Mouse (Mus musculus) regulatory T cell (primary cell): ENCODE data around the gene Gm17617.

Experiments
- in situ Hi-C: fragments of 300-600 bp; cut with MboI, MseI; formaldehyde crosslinking; loops from one replicate; pipeline ENCODE4 v1.15.1; 2025; ENCODE audit warnings: high pct_unique_total_duplicates

Gm17617 gene

DNA sequence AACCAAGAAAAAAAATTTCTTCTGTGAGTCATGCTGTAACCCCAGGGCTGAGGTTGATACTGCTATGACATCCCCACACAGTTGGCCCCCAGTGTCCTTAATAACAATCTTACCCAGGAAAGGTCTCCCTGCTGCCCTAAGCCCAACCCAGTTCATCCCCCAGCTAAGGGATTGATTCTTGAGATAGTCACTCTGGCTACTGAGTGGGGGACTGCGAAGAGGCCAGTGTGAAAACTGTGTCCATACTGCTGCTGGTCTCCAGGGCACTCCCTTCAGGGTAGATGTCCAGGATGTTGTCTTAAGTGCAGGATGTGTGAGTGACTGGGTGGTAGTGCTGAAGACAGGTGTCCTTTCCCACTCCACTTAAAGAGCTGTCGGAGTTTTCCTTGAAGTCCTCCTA is at the start of gene Gm17617:
Gm17617 (minus strand) TSS at position 101 of the 400 bp plus-strand sequence.
- in situ Hi-C loops, result no loop called here

DNA sequence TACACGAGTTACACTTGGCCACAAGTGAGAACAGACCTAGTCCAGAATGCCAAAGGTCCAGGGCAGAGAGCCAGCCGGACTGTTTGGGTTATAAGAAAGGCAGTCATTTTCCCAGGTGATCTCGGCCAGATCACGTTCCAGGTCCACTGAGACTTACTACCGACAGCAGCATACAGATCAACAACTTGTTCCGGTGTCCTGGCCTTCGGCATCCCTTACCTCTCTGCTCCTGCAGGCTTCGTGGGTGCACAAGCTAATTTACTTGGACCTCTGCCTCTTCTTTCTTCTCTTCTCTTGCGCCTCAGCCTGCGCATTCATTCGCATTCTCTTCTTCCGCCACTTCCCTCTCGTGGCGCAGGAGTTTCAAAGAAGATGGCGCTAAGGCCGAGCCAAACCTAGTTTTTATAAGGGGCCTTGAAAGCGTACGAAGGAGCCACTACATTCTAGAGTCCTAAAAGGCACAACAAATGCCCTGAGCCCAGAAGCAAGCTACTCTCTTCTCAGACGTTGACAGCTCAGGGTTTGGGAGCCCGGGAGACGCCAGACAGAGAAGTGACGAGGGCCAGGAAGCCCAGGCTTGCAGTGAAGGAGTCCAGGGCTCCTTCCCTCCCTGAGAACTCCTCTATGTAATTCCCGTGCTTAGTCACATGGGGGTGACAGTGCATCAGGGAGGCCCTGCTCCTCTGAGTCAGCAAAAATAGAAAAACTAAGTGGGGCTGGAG is 49.0 kb upstream of the Gm17617 start:
- in situ Hi-C loops, result no loop called here

DNA sequence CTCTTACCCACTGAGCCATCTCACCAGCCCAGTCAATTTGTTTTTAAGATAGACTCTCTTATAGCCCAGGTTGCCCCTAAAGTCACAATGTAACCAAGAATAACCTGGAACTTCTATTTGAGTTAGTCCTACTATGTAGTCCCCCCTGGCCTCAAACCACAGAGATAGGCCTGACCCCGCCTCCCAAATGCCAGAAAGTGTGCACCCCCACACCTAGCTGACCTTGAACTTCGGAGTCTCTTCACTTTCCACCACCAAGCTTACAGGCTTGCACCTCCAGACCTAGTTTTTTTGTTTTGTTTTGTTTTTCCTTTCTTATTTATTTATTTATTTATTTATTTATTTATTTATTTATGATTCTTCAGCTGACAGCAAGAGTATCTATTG is 48.4 kb upstream of the Gm17617 start:
- in situ Hi-C loops, result no loop called here

- in situ Hi-C loops, result loop anchor here (5.0 kb wide), 1 partner anchor 42 kb away; no protein-coding TSS in a partner anchor
Measured at GRCm38 (mm10) chr13:55179591-55179990, 46.2 kb upstream of the Gm17617 start.

- in situ Hi-C loops, result loop anchor here (5.0 kb wide), 1 partner anchor 41 kb away; no protein-coding TSS in a partner anchor
Measured at GRCm38 (mm10) chr13:55178556-55178955, 45.2 kb upstream of the Gm17617 start.

- in situ Hi-C loops, result loop anchor here (5.0 kb wide), 1 partner anchor 41 kb away; no protein-coding TSS in a partner anchor
Measured at GRCm38 (mm10) chr13:55177903-55178496, 44.7 kb upstream of the Gm17617 start.

DNA sequence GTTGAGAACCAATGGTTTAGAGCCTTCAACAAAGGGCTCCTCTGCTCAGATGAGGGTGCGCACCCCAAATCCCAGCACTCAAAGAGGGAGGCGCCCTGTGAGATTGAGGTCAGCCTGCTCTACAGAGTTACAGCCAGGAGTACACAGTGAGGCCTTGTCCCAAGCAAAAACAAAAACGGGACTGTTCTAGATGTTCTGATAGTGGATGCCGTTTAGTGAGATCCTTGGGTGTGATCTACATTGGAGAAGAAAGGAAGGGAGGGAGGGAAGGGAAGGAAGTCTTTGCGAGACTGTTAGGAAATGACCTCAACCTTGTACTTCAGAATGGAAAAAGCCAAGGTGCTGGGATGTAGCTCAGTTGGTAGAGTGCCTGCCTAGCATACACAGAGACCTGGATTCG is 42.9 kb upstream of the Gm17617 start:
- in situ Hi-C loops, result loop anchor here (5.0 kb wide), 1 partner anchor 39 kb away; no protein-coding TSS in a partner anchor

GRCm38 (mm10) chr13:55174347-55174746 is 41.0 kb upstream of the Gm17617 start:
- in situ Hi-C loops, result loop anchor here (5.0 kb wide), 1 partner anchor 377 kb away; no protein-coding TSS in a partner anchor

- in situ Hi-C loops, result loop anchor here (5.0 kb wide), 1 partner anchor 375 kb away; no protein-coding TSS in a partner anchor
Measured at GRCm38 (mm10) chr13:55172336-55172770, 39.0 kb upstream of the Gm17617 start.

DNA sequence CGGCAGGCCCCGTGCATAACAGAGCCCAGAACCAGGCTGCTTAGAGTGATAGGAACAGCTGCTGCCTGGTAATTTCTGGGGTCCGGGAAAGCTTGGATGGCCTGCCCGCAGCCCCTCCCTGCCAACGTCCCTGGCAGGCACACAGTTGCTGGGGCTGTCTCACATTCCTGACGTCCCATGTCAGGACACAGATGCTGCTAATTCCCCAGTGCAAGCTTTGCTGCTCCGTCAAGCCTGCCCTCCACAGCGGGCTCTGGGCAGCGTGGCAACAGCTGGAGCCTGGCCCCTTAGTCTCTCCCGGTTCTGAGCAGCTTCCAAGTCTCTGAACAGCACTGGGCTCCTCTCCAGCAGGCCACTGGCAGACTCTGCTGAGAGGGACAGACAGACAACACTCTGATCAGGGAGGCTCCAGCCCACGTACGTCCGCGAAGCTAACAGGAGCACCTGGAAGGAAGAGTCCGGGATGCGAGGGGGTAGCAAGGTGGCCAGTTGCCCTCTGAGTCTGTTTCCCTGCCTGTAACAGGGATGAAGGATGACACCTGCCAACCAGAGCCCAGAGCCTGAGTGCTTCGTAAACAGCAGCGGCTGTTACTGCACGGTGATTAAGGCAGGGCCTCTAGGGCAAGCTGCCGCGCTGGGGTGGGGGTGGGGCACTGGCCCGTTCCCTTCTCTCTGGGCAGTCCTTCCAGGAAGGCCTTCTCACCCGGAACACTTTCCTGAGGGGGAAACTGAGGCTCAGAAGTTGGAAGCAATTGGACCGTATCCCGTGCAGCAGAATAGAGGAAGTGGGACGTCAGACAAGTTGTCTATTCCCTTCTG is 38.4 kb upstream of the Gm17617 start:
- in situ Hi-C loops, result loop anchor here (5.0 kb wide), 1 partner anchor 374 kb away; no protein-coding TSS in a partner anchor

DNA sequence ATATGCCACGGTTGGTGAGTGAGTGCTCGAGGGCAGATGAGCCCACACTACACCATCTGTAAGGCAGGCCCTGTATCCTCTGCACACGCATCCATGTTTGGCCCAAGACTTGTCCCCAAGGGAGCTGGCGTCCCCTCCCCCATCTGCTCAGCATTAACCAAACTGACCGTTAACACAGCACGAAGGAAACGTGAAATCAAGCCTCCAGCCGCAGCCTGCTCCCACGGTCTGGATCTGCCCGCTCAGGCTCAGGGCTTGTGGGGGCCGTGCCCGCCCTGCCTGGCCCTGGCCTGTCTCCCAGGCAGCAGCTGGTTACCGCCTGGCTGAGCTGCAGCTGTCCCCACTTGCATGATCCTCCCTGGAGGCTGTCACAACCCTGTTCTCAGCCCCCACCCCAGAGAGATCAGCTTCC is 35.6 kb upstream of the Gm17617 start:
- in situ Hi-C loops, result no loop called here

DNA sequence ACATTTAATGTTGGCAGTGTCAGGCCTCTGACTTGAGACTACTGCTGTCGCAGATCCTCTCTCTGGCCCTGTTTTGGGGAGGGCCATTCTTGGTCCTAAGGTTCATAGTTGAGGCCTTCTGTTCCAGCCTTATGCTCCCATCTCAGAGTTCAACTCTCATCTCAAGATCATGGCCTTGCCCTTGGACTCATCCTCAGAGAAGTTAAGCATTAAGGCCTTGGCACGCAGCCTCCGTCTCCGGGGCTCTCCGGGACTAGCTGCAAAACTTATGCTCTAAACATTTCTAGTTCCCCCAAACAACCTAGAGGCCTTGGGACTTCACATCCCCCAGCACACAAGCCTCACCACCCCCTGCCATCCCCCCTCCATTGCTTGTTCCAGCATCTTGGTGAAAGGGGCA is 34.9 kb upstream of the Gm17617 start:
- in situ Hi-C loops, result no loop called here

- in situ Hi-C loops, result no loop called here
Measured at GRCm38 (mm10) chr13:55167798-55168197, 34.5 kb upstream of the Gm17617 start.

GRCm38 (mm10) chr13:55166806-55167725 is 33.7 kb upstream of the Gm17617 start:
- in situ Hi-C loops, result no loop called here

- in situ Hi-C loops, result no loop called here
Measured at GRCm38 (mm10) chr13:55165831-55166339, 32.5 kb upstream of the Gm17617 start.

GRCm38 (mm10) chr13:55163553-55163952 is 30.2 kb upstream of the Gm17617 start:
- in situ Hi-C loops, result no loop called here

DNA sequence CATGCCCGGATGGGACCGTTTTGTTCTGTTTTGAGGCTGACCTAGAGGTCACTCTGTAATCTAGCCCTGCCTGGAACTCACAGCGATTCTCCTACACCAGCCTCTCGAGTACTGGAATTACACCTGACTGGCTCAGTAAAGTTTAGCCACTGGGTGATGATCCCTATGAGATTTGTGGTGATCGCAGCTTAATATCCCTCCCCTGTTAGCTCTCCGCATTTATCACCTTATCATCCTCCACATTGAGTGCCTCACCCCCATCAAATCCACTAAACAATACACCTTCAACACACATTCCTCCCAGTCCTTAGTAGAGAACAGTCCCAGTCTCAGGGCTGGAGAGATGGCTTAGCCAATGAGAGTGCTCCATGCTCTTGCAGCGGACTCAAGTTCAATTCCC is 29.0 kb upstream of the Gm17617 start:
- in situ Hi-C loops, result no loop called here

DNA sequence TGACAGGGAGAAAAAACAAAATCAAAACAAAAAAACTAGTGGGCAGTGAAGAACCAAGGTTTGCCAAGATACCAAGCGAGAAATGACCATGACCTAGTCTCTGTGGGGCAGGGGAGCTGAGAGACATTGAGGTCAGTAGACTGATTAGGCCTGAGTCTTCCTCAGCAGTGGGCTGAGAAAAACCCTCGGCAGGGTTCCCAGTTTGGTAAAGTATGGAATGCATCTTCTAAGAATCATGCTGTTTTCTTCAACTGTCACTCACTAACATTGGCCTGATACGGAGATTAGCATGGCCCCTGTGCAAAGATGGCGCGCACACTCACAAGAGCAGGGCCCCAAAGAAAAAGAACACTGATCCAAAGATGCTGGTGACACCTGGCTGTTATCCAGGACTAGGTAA is 20.6 kb upstream of the Gm17617 start:
- in situ Hi-C loops, result no loop called here

- in situ Hi-C loops, result no loop called here
Measured at GRCm38 (mm10) chr13:55152621-55153415, 19.5 kb upstream of the Gm17617 start, which contains the start of gene Fgfr4. Gene Fgfr4 (plus strand): TSS chr13:55152640.

- in situ Hi-C loops, result no loop called here
Measured at GRCm38 (mm10) chr13:55140271-55140670, 6.9 kb upstream of the Gm17617 start.
